Mouse (Mus musculus): ENCODE results near the gene Ajm1. TPM values are rescaled to one million over a fixed set of nuclear protein-coding genes. Genes with fewer than 3 reads are reported as not detected.
"Not testable (repeated sequence)": the region's sequence is repeated elsewhere in the genome, so short reads cannot be mapped to it uniquely, and the experiment has no call there.

Gene Ajm1
- polyA plus RNA-seq, 1 experiment: 257 TPM

DNA sequence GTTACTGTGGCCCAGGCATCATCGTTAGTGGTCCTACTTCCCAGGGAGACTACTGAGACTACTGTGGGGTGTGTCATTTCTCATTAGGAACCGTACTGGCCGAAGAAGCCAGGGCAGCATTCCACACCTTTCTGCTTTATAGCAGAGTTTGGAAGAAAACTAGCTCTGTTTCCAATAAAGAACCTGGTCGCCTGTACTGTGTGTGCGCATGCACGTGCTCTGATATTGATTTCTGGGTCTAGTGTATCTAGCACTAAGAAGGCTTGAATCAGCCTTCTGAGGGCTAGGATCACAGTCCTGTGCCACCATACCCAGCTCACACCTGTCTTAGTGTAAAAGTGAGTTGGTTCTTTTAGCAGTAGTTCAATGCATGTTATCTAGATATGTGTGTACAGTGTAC is 22.8 kb downstream of the Ajm1 start:
- Histone ChIP-seq H3K27me3 (ENCODE audit: control insufficient read depth, insufficient read depth, low read length) (no peaks in the 10 kb centered on the region), H3K27ac (ENCODE audit: insufficient read depth, low read length) (no peak overlapping the region), H3K4me1 (ENCODE audit: control insufficient read depth, insufficient read depth, low read length) (peaks cover 36% of the 10 kb centered on the region), H3K4me3 (replicated peaks; ENCODE audit: insufficient read depth, low read depth, low read length) (peak overlapping the region; percentile 88)
- TF ChIP-seq POLR2A (IDR thresholded peaks at IDR 0.05; ENCODE audit: borderline replicate concordance, insufficient read depth, low read length): no peak
- TF ChIP-seq CTCF (IDR thresholded peaks at IDR 0.05; ENCODE audit: borderline replicate concordance, insufficient read depth, low read depth, low read length): no peak
- DNase-seq: no peak
- WGBS: 38% methylated on average over 6 of the region's 6 CpGs

GRCm38 (mm10) chr2:25557964-25558360 is 23.6 kb downstream of the Ajm1 start:
- DNase-seq: no peak
- 0% methylated on average over 24 of the region's 24 CpGs for WGBS
- no peak for TF ChIP-seq POLR2A (IDR thresholded peaks at IDR 0.05; ENCODE audit: borderline replicate concordance, insufficient read depth, low read length)
- no peak for TF ChIP-seq CTCF (IDR thresholded peaks at IDR 0.05; ENCODE audit: borderline replicate concordance, insufficient read depth, low read depth, low read length)
- Histone ChIP-seq H3K4me1 (ENCODE audit: control insufficient read depth, insufficient read depth, low read length) (peaks cover 28% of the 10 kb centered on the region), H3K27me3 (ENCODE audit: control insufficient read depth, insufficient read depth, low read length) (no peaks in the 10 kb centered on the region), H3K27ac (ENCODE audit: insufficient read depth, low read length) (peak overlapping the region; percentile 74), H3K4me3 (replicated peaks; ENCODE audit: insufficient read depth, low read depth, low read length) (peak overlapping the region; percentile 88)

DNA sequence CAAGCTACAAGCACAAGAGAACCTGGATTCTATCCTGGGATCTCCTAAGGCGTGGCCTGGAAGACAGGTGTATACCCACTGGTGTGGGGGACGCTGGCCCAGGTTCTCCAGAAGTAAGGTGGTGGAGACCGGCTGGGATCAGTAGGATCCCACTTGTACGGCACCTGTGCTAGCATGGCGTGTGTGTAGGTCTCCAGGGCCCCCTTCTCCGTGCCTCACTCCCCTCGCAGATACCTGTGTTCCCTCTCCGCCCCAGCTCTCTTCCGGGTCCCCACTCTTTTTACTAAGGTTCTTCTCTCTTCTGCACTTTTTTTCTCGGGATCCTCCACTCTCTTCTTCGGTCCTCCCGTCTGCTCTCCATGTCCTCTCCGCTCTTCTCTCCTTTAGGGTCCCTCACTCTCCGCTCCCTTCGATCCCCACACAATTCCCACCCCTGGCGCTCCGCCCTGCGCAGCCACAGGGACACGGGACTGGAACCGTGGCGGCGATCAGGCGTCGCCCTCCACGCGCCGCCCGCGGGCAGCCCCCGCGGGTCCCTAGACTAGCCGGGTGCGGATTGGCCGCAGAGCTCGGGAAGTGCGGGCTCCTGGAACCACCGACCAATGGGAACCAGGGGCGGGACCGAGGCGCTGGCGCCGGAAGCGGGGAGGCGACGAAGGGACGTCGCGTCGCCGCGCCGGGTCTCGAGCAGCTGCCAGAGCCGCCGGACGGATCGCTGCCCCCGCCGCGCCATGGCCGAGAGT is 24.2 kb downstream of the Ajm1 start, which contains the start of gene Edf1:
TSS of gene Edf1 (plus strand) at position 627 of the 743 bp plus-strand sequence.
- Histone ChIP-seq H3K4me3 (replicated peaks; ENCODE audit: insufficient read depth, low read depth, low read length) (peak within 1 kb of the TSS; percentile 88), H3K27me3 (ENCODE audit: control insufficient read depth, insufficient read depth, low read length) (no peaks in the 10 kb centered on the region), H3K4me1 (ENCODE audit: control insufficient read depth, insufficient read depth, low read length) (peaks cover 23% of the 10 kb centered on the region), H3K27ac (ENCODE audit: insufficient read depth, low read length) (peak within 1 kb of the TSS; percentile 97)
- under 1% methylated on average over 61 of the region's 61 CpGs for WGBS
- TF ChIP-seq CTCF (IDR thresholded peaks at IDR 0.05; ENCODE audit: borderline replicate concordance, insufficient read depth, low read depth, low read length): no peak
- TF ChIP-seq POLR2A (IDR thresholded peaks at IDR 0.05; ENCODE audit: borderline replicate concordance, insufficient read depth, low read length): peak; percentile 85
- peak; percentile 95 to 97 for DNase-seq

DNA sequence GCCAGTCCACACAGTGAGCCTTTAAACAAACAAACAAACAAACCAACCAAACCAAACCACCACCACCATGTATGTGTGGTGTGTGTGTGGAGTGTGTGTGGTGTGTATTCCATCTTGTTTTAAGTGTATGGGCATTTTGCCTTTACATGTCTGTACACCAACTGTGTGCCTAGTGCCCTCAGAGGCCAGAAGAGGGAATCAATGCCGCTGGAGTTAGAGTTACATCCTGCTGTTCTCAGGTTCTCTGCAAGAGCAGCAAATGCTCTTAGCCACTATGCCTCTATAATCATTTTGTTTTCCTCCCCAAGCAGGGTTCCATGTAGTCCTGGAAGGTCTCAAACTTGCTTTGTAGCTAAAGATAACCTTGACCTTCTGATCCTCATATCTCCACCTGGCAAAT is 25.3 kb downstream of the Ajm1 start:
- WGBS: 41% methylated on average over 1 of the region's 1 CpGs
- DNase-seq: peak in 1 of 2 experiments; percentile 15
- H3K27ac ChIP-seq (ENCODE audit: insufficient read depth, low read length): 0 out of 2 replicates have a peak overlapping the region, but pooled peaks have one; percentile 13
- H3K27me3 ChIP-seq (ENCODE audit: control insufficient read depth, insufficient read depth, low read length): no peaks in the 10 kb centered on the region
- peaks cover 12% of the 10 kb centered on the region; the same call in 1 of the 2 replicates for H3K4me1 ChIP-seq (ENCODE audit: control insufficient read depth, insufficient read depth, low read length)
- TF ChIP-seq POLR2A (IDR thresholded peaks at IDR 0.05; ENCODE audit: borderline replicate concordance, insufficient read depth, low read length) (no peak), CTCF (IDR thresholded peaks at IDR 0.05; ENCODE audit: borderline replicate concordance, insufficient read depth, low read depth, low read length) (no peak)
- no peak overlapping the region for H3K4me3 ChIP-seq (replicated peaks; ENCODE audit: insufficient read depth, low read depth, low read length)

GRCm38 (mm10) chr2:25555479-25555878 is 26.1 kb downstream of the Ajm1 start:
- H3K27ac ChIP-seq (ENCODE audit: insufficient read depth, low read length); H3K4me3 ChIP-seq (replicated peaks; ENCODE audit: insufficient read depth, low read depth, low read length); H3K4me1 ChIP-seq (ENCODE audit: control insufficient read depth, insufficient read depth, low read length); H3K27me3 ChIP-seq (ENCODE audit: control insufficient read depth, insufficient read depth, low read length): not testable (repeated sequence)
- 51% methylated on average over 2 of the region's 2 CpGs for WGBS
- DNase-seq: peak in 1 of 2 experiments; percentile 10

- not testable (repeated sequence) for H3K27ac ChIP-seq (ENCODE audit: insufficient read depth, low read length); H3K4me3 ChIP-seq (replicated peaks; ENCODE audit: insufficient read depth, low read depth, low read length); H3K27me3 ChIP-seq (ENCODE audit: control insufficient read depth, insufficient read depth, low read length); DNase-seq; H3K4me1 ChIP-seq (ENCODE audit: control insufficient read depth, insufficient read depth, low read length)
- 90% methylated on average over 4 of the region's 4 CpGs for WGBS
Observed at GRCm38 (mm10) chr2:25553171-25553786, 28.3 kb downstream of the Ajm1 start.

DNA sequence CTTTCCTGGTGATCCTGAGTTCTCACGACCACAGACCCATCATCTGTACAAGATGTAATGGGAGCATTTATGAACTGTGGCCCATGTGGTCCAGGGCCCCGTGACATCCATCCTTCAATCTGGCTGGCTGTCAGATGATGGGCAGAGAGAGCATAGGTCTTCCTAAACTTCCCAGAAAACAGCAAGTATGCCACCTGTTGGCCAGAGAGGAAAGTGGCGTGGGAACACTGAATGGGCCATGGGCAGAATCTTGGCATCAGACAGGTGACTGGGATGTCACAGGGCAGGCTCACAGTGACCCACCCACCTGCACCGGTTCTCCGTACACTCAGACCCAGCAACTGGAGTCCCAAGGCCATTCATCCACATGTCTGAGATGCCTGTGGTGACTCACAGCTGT is 30.4 kb downstream of the Ajm1 start:
- H3K4me3 ChIP-seq (replicated peaks; ENCODE audit: insufficient read depth, low read depth, low read length): no peak overlapping the region
- TF ChIP-seq CTCF (IDR thresholded peaks at IDR 0.05; ENCODE audit: borderline replicate concordance, insufficient read depth, low read depth, low read length) (peak; percentile 83), POLR2A (IDR thresholded peaks at IDR 0.05; ENCODE audit: borderline replicate concordance, insufficient read depth, low read length) (no peak)
- peaks cover 1% of the 10 kb centered on the region; the same call in 1 of the 2 replicates for H3K4me1 ChIP-seq (ENCODE audit: control insufficient read depth, insufficient read depth, low read length)
- peak; percentile 70 to 73 for DNase-seq
- H3K27me3 ChIP-seq (ENCODE audit: control insufficient read depth, insufficient read depth, low read length): no peaks in the 10 kb centered on the region
- no peak overlapping the region for H3K27ac ChIP-seq (ENCODE audit: insufficient read depth, low read length)
- 25% methylated on average over 5 of the region's 5 CpGs for WGBS

All from cerebellum, adult 2 months (tissue).